Mouse (Mus musculus) retina, adult 2 months (tissue): ENCODE results near the gene Lrr1.
"Not testable (repeated sequence)": the region's sequence is repeated elsewhere in the genome, so short reads cannot be mapped to it uniquely, and the experiment has no call there.

ENCODE experiments used
- DNase-seq: peaks from one replicate; pipeline ENCODE4 v3.0.0-alpha.2; 2012; ENCODE audit warnings: low read depth, low spot score

Gene Lrr1

GRCm38 (mm10) chr12:69168461-69169106 is at the start of gene Lrr1:
Gene Lrr1 (plus strand): TSS chr12:69168814.
- DNase-seq = peak; percentile 78

GRCm38 (mm10) chr12:69119908-69120307 is 48.7 kb upstream of the Lrr1 start:
- DNase-seq = no peak

- DNase-seq = no peak
Measured at GRCm38 (mm10) chr12:69122801-69123200, 45.8 kb upstream of the Lrr1 start.

- no peak for DNase-seq
Measured at GRCm38 (mm10) chr12:69125066-69125465, 43.5 kb upstream of the Lrr1 start.

- DNase-seq = no peak
Measured at GRCm38 (mm10) chr12:69127170-69127569, 41.4 kb upstream of the Lrr1 start.

- no peak for DNase-seq
Measured at GRCm38 (mm10) chr12:69127626-69128025, 41.0 kb upstream of the Lrr1 start.

GRCm38 (mm10) chr12:69129634-69130310 is 38.8 kb upstream of the Lrr1 start:
- DNase-seq = no peak

- DNase-seq = no peak
Measured at GRCm38 (mm10) chr12:69130486-69130885, 38.1 kb upstream of the Lrr1 start.

GRCm38 (mm10) chr12:69131267-69131666 is 37.3 kb upstream of the Lrr1 start:
- no peak for DNase-seq

GRCm38 (mm10) chr12:69131981-69132380 is 36.6 kb upstream of the Lrr1 start:
- DNase-seq = peak; percentile 11

GRCm38 (mm10) chr12:69139201-69139600 is 29.4 kb upstream of the Lrr1 start:
- DNase-seq = no peak

GRCm38 (mm10) chr12:69139841-69140240 is 28.8 kb upstream of the Lrr1 start:
- DNase-seq = no peak

GRCm38 (mm10) chr12:69143460-69143859 is 25.2 kb upstream of the Lrr1 start:
- DNase-seq = no peak

GRCm38 (mm10) chr12:69147166-69147735 is 21.4 kb upstream of the Lrr1 start:
- no peak for DNase-seq

GRCm38 (mm10) chr12:69150049-69150448 is 18.6 kb upstream of the Lrr1 start:
- DNase-seq = no peak

- no peak for DNase-seq
Measured at GRCm38 (mm10) chr12:69155923-69156322, 12.7 kb upstream of the Lrr1 start.

- DNase-seq = no peak
Measured at GRCm38 (mm10) chr12:69156436-69156835, 12.2 kb upstream of the Lrr1 start.

GRCm38 (mm10) chr12:69157107-69157506 is 11.5 kb upstream of the Lrr1 start:
- no peak for DNase-seq

GRCm38 (mm10) chr12:69158366-69158764 is 10.2 kb upstream of the Lrr1 start:
- DNase-seq = peak; percentile 3

GRCm38 (mm10) chr12:69158765-69159577 is 9.6 kb upstream of the Lrr1 start, which contains the start of gene Rps29:
Gene Rps29 (minus strand): TSS chr12:69159186.
- peak; percentile 96 for DNase-seq

GRCm38 (mm10) chr12:69159578-69159940 is 9.1 kb upstream of the Lrr1 start:
- peak; percentile 74 for DNase-seq

GRCm38 (mm10) chr12:69160677-69161076 is 7.9 kb upstream of the Lrr1 start:
- not testable (repeated sequence) for DNase-seq
